Mouse (Mus musculus): ENCODE results near the gene Fxyd4.

DNA sequence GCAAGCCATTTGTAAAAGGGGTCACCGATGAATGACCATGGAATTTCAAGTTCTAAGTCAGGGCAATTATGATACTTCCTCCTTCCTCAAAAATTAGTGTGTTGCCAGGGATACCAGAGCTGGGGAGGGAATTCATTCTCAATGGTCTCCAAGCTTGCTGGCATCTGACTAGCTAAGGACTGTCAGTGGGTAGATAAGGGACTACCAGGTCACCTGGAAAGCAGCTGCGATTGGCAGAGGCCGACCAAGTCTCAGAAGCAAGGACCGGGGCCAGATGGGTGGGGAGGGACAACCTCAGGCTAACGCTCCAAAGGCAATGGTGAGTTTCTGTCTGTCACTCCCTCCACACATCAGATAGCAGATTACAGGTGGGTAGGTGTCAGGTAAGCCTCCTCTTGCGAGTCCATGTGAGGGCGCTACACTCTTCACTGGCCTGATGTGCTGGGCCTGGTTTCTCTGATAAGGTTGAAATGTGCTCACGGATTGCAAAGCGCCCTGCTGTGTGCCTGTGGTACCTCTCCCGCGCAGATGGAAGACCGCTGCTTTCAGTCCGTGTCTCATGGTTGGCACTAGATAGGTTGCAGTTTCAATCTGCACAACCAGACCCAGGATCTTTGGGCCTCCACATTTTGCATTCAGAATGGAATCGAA is 19.5 kb upstream of the Fxyd4 start:
- TF ChIP-seq MAX (IDR thresholded peaks at IDR 0.05; ENCODE audit: low read depth), result no peak
- no peak for TF ChIP-seq POLR2A (IDR thresholded peaks at IDR 0.05; ENCODE audit: insufficient read length, low read depth)
- TF ChIP-seq TCF12 (IDR thresholded peaks at IDR 0.05; ENCODE audit: insufficient read depth, poor library complexity, severe bottlenecking), result no peak
- TF ChIP-seq MYOD1 (IDR thresholded peaks at IDR 0.05; ENCODE audit: control insufficient read depth in 1 of 3, insufficient read length in 2 of 3, low read depth in 2 of 3), result no peak
- no peak for TF ChIP-seq REST (IDR thresholded peaks at IDR 0.05; ENCODE audit: insufficient read depth, insufficient read length)
- no peak for TF ChIP-seq CEBPB (IDR thresholded peaks at IDR 0.05; ENCODE audit: insufficient read depth, poor library complexity, severe bottlenecking)
- no peak for TF ChIP-seq MYOG (IDR thresholded peaks at IDR 0.05; ENCODE audit: control insufficient read depth in 1 of 3, insufficient read depth in 1 of 3, insufficient read length in 2 of 3, low read depth in 2 of 3)
- no peak for TF ChIP-seq SRF (IDR thresholded peaks at IDR 0.05; ENCODE audit: control insufficient read depth, insufficient read length, low read depth)
- TF ChIP-seq POLR2AphosphoS2 (IDR thresholded peaks at IDR 0.05; ENCODE audit: insufficient read length, low read depth), result no peak
- no peak for TF ChIP-seq USF1 (IDR thresholded peaks at IDR 0.05; ENCODE audit: low read depth)
- TF ChIP-seq TCF3 (IDR thresholded peaks at IDR 0.05; ENCODE audit: insufficient read length, low read depth), result no peak
- TF ChIP-seq E2F4 (IDR thresholded peaks at IDR 0.05; ENCODE audit: insufficient read depth), result no peak

Measured in myocyte (in vitro differentiated cells).